Mouse (Mus musculus) bone marrow macrophage, adult 2 months (primary cell): ENCODE results near the gene Sar1a. TPM values are rescaled to one million over a fixed set of nuclear protein-coding genes. Genes with fewer than 3 reads are reported as not detected.

Source experiments
- H3K27ac ChIP-seq: 2 replicates; pipeline ENCODE4 v1.5.1; 2012; ENCODE audit warnings: low read depth, low read length; ENCODE audit not compliant: insufficient read depth
- H3K4me1 ChIP-seq: 2 replicates; pipeline ENCODE4 v1.6.1; 2012; ENCODE audit warnings: low read length; ENCODE audit not compliant: control insufficient read depth, insufficient read depth
- H3K4me3 ChIP-seq: 2 replicates; pipeline ENCODE4 v1.5.1; 2012; ENCODE audit warnings: mild to moderate bottlenecking, low read length, moderate library complexity; ENCODE audit not compliant: insufficient read depth
- CTCF ChIP-seq: IDR thresholded peaks from 2 replicates; pipeline ENCODE4 v1.5.1; 2012; ENCODE audit warnings: low read depth, mild to moderate bottlenecking, low read length, moderate library complexity
- POLR2A ChIP-seq: IDR thresholded peaks from 2 replicates; pipeline ENCODE4 v1.6.1; 2012; ENCODE audit warnings: mild to moderate bottlenecking, low read depth, low read length, borderline replicate concordance
- polyA plus RNA-seq: library from polyadenylated mRNA; stranded (reverse); fragments of >200 nt; gene quantifications from 2 replicates; pipeline ENCODE4 v1.2.4, GENCODE M21; 2012; ENCODE audit not compliant: missing spikeins, insufficient read depth, insufficient read length

The Sar1a gene
- polyA plus RNA-seq, 1 experiment = 71.9 TPM

GRCm38 (mm10) chr10:61670758-61671157, 9.3 kb upstream of the Sar1a start:
- Histone ChIP-seq H3K4me1 (peaks cover 2% of the 10 kb centered on the region; the same call in 1 of the 2 replicates), H3K27ac (no peak overlapping the region), H3K4me3 (no peak overlapping the region)
- TF ChIP-seq POLR2A (no peak), CTCF (no peak)

- Histone ChIP-seq H3K4me3 (no peak overlapping the region), H3K4me1 (no peaks in the 10 kb centered on the region), H3K27ac (no peak overlapping the region)
- TF ChIP-seq POLR2A (no peak), CTCF (no peak)
Observed at GRCm38 (mm10) chr10:61675935-61676334, 4.2 kb upstream of the Sar1a start.

DNA sequence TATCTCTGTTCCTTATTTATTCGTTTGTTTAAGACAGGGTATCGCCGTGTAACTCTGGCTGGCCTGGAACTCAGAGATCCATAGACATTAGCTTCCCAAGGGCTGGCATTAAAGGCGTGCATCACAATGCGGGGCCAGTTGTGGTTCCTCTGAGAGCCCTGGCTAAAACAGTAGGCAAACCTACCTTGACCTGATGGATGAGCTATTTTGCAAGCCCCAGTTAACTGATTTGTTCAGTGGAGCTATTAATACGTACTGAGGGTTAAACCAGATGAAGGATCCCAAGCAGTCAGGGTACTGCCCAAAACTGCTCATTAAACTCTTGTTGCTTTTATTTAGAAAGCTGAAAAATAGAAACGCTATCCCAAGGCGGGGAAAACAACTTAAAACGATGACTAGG, 554 bp upstream of the Sar1a start:
- 0 out of 2 replicates have a peak overlapping the region, but pooled peaks have one; percentile 25 for H3K27ac ChIP-seq
- H3K4me1 ChIP-seq = peaks cover 14% of the 10 kb centered on the region
- TF ChIP-seq POLR2A (no peak), CTCF (no peak)
- H3K4me3 ChIP-seq = peak overlapping the region; percentile 64

DNA sequence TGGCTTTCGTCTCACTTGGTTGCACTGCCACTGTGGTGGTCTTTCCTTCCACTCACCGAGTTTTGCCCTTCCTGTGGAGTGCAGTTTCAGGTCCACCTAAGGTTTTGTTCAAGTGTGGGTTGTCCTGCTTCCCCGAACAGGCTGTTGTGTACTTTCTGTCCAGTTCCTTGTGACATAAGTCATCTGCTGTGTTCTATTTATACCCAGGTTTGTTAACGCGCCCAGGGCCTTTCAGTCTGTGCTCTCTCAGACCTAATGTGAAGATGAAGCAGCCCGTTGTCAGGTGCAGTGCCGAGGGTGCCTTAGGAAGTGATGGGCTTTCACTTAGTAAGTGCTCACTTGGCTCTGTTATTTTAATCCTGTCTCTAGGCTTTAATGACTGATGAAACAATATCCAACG, 9.3 kb downstream of the Sar1a start:
- TF ChIP-seq CTCF (no peak), POLR2A (no peak)
- Histone ChIP-seq H3K4me1 (no peaks in the 10 kb centered on the region), H3K27ac (0 out of 2 replicates have a peak overlapping the region, but pooled peaks have one; percentile 10), H3K4me3 (no peak overlapping the region)

DNA sequence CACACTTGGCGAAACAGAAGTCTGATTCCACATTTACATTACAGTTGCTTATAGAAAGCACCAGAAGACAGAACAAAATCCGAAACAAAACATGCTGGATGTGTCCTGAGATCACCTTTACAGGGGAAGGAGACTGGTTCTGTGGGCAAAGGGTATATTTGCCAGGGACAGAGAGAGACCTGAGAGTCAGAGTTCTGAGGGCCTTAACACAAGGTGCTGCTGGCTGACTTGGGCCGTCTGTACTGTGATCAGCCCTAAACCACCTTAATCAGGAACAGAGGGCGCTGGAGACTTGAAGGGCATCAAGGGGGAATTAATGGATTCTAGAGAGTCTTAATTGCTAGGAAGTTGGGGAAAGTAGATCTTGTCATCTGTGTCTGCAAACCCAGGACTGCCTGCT, 13.5 kb downstream of the Sar1a start:
- Histone ChIP-seq H3K4me1 (peaks cover 11% of the 10 kb centered on the region), H3K4me3 (no peak overlapping the region), H3K27ac (no peak overlapping the region)
- TF ChIP-seq POLR2A (no peak), CTCF (no peak)

DNA sequence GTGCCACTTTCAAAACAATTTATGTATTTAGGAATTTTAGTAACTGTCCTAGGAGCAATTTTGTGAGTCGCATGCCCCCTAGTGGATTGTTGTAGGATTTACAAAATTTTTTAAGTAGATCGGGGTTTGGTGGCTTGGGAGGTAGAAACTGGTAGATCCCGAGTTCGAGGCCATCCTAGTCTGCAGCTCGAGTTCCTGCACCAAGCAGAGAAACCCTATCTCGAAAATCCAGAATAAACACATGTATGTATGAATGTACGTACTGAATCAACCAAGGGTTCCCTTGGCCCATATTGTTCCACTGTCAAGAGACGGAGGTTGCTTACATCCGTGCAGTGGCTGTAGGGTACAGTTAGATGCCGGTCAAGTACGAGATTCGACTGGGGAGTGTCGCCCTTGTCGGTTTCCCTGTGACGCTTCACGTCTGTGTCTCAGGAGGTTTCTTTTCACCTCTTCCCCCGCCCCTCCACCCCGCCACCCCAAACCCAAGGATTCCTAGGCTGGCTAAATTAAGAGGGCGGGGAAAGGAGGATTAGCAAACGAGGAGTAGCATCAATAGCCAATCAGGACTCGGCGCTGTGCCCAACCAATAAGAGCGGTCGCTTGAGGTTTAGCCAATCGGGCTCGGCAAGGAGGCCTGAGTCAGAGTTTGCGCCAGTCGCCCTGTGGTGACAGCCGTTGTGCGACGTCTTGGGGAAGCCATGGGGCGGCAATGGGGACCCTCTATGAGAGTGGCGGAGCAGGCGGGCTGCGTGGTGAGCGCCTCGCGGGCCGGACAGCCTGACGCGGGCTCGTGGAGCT, 15.0 kb downstream of the Sar1a start, which contains the start of gene Tysnd1:
TSS of gene Tysnd1 (plus strand) at position 645 of the 801 bp plus-strand sequence.
- H3K27ac ChIP-seq = peak within 1 kb of the TSS; percentile 42

DNA sequence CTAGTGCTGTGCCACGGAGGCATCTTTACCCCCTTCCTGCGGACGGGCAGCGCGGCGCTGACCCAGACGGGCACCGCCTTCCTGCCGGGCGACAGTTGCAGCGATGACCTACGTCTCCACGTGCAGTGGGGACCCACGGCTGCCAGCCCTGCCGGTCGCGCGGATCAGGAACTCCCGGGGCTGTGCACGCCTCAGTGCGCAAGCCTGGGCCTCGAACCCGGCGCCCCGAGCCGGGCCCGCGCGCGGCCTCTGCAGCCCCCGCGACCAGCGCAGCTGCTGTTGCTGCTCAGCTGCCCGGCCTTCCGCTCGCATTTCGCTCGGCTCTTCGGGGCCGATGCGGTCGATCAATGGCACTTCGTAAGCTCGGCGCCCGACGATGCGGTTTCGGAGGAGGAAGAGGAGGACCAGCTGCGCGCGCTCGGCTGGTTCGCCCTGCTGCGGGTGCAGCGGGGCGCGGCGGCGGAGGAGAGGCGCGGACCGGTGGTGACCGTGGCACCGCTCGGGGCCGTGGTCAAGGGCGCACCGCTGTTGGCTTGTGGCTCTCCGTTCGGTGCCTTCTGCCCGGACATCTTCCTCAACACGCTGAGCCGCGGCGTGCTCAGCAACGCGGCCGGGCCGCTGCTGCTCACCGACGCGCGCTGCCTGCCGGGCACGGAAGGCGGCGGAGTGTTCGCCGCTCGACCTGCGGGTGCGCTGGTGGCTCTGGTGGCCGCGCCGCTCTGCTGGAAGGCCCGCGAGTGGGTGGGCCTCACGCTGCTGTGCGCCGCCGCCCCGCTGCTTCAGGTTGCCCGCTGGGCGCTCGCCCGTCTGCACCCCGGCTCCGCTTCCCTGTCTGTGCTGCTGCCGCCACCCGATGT, 15.8 kb downstream of the Sar1a start:
- peak overlapping the region; percentile 4; the same call in 1 of the 2 replicates for H3K27ac ChIP-seq
- peaks cover 11% of the 10 kb centered on the region for H3K4me1 ChIP-seq
- H3K4me3 ChIP-seq = peak overlapping the region; percentile 85
- TF ChIP-seq CTCF = no peak
- no peak for TF ChIP-seq POLR2A

More for the DNA sequence above, 15.0 kb downstream of the Sar1a start, which contains the start of gene Tysnd1:
- Histone ChIP-seq H3K4me1 (peaks cover 11% of the 10 kb centered on the region), H3K4me3 (peak within 1 kb of the TSS; percentile 85)
- no peak for TF ChIP-seq POLR2A
- TF ChIP-seq CTCF = peak; percentile 37

DNA sequence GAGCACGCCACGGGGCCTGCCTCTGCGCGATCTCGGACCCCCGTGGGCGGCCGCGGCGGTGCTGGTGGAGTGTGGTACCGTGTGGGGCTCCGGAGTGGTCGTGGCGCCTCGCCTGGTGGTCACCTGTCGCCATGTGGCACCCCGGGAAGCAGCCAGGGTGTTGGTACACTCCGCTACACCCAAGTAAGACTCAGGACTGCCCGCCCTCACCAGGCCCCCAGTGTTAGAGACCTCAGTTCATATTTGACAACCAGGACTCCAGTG, 16.4 kb downstream of the Sar1a start:
- Histone ChIP-seq H3K4me3 (peak overlapping the region; percentile 85), H3K4me1 (peaks cover 11% of the 10 kb centered on the region), H3K27ac (no peak overlapping the region)
- no peak for TF ChIP-seq CTCF
- TF ChIP-seq POLR2A = no peak

GRCm38 (mm10) chr10:61697028-61697427, 16.9 kb downstream of the Sar1a start:
- Histone ChIP-seq H3K27ac (no peak overlapping the region), H3K4me3 (peak overlapping the region; percentile 85), H3K4me1 (peaks cover 11% of the 10 kb centered on the region)
- TF ChIP-seq CTCF (no peak), POLR2A (no peak)

DNA sequence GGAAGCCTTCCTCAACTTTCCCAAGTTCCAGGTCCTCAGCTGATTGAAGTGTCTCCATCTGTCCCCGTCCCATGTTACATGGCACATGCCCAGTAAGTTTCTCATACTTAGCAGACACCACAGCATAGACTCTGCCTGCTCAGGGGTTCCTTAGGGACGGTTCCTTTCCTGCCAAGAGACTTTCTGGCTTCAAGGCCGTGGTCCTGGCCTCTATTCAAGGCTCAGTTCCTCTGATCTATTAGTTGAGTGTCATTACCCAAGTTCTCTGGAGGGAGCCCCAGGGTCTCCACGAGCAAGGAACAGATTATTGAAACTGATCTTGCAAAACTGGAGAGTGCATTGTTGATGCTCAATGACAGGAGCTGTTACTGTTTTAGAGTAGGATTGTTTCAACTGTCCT, 24.6 kb downstream of the Sar1a start:
- TF ChIP-seq POLR2A (no peak), CTCF (no peak)
- H3K4me1 ChIP-seq = peaks cover 11% of the 10 kb centered on the region
- no peak overlapping the region for H3K27ac ChIP-seq
- H3K4me3 ChIP-seq = no peak overlapping the region
